Mouse (Mus musculus) ES-CJ7 (cell line): ENCODE results near the gene Dyrk1a.
A peak's percentile ranks its signal among the peaks of the same experiment; 100 is the strongest.

Experiments
- DNase-seq: peaks from one replicate; pipeline ENCODE4 v3.0.0; 2011; ENCODE audit warnings: low read depth, low spot score

The Dyrk1a gene

GRCm38 (mm10) chr16:94569229-94570176 lies at the start of gene Dyrk1a:
Dyrk1a (plus strand) TSS chr16:94570010.
- DNase-seq: peak; percentile 98

- no peak for DNase-seq
These were observed 46.0 kb upstream of the Dyrk1a start for GRCm38 (mm10) chr16:94523594-94524377.

DNA sequence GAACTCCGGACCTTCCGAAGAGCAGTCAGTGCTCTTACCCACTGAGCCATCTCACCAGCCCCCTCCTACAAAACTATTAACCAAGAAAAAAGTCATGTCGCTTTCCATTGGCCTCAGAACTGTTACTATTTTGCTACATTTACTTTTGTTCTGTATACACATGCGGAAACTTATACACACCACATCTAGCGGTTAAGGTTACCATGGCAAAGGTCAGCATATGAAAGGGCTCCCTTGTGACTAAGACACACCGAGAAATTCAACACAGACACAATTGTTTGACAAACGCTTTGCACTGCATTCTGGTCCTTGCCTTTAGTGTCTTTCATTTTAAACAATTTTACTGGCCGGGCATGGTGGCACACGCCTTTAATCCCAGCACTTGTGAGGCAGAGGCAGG lies 45.1 kb upstream of the Dyrk1a start:
- no peak for DNase-seq

- peak; percentile 25 for DNase-seq
These were observed 43.9 kb upstream of the Dyrk1a start for GRCm38 (mm10) chr16:94525955-94526343.

GRCm38 (mm10) chr16:94526344-94527151 lies 43.3 kb upstream of the Dyrk1a start, which contains the start of gene Vps26c:
Vps26c (minus strand) TSS chr16:94526830.
- DNase-seq: peak; percentile 97

DNA sequence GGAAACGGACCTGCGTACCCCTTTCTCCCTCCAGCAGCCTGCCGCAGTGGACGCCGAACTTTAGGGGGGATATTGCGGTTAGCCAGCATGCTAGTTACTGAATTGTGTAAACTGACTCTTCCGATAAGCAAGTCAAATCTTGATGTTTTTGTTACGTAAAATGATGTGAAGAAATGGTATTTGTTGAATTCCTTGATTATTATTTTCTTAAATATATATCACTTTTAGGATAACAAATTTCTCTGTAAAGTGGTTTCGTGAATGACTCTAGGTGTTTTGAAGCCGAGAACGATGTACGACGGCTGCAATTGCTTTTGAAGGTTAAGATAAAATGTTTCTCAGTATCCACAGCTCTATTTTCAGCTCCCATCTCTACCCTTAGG lies 42.7 kb upstream of the Dyrk1a start:
- no peak for DNase-seq

- DNase-seq: no peak
These were observed 42.3 kb upstream of the Dyrk1a start for GRCm38 (mm10) chr16:94527546-94527945.

GRCm38 (mm10) chr16:94531268-94531667 lies 38.5 kb upstream of the Dyrk1a start:
- DNase-seq: no peak

GRCm38 (mm10) chr16:94533679-94534078 lies 36.1 kb upstream of the Dyrk1a start:
- DNase-seq: no peak

DNA sequence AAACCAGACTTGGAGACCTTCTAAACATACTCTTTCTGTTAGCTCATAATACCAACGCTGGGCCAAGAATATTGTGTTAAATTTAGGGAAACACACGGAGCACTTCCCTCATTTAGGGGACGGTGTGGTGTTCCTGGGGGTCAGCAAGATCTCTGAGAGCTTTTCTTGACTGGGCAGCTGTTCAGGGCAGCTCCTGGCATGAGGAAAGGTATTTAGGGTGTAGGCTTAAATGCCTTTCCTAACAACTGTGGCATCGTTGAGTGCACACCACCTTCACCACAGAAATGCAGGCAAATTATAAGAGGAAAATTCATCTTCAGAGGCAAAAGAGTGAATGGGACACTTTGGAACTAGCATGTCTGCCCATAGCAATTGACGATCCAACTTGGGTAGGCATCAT lies 34.1 kb upstream of the Dyrk1a start:
- DNase-seq: no peak

GRCm38 (mm10) chr16:94536417-94537158 lies 33.2 kb upstream of the Dyrk1a start:
- no peak for DNase-seq

DNA sequence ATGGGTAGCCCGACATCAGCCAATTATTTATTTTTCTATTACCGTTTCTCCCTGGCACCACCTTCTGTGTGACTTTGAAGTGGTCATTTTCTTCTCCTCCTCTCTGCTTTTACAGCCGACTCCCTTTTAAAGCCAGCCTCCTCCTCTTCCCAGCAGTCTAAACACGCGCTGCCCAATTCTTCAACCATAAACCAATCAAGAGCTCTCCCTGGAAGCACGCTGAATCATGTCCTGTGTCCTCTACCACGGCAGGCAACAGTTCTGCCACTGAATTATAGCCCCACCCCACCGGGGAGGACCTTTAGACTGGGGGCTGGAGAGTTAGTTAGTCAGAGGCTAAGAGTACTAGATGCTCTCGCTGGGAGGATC lies 32.7 kb upstream of the Dyrk1a start:
- peak; percentile 58 for DNase-seq

- no peak for DNase-seq
These were observed 29.7 kb upstream of the Dyrk1a start for GRCm38 (mm10) chr16:94540140-94540539.

DNA sequence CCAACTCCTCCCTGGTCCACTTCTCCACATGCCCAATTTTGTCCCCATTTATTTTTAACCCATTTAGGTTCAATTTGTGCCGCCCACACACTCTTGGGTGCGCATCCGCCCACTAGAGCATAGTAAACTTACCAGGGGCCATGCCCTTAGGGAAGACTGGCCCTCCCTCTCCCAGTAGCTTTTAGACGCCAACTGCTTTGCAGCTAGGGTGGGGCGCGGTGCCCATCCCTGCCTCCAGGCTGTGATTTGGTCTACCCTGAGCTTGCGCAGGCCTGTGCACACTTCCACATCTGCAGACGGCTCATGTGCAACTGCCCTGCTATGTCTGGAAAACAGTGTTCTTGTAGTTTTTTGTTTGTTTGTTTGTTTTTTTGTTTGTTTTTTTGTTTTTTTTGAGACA lies 26.9 kb upstream of the Dyrk1a start:
- DNase-seq: peak; percentile 85

DNA sequence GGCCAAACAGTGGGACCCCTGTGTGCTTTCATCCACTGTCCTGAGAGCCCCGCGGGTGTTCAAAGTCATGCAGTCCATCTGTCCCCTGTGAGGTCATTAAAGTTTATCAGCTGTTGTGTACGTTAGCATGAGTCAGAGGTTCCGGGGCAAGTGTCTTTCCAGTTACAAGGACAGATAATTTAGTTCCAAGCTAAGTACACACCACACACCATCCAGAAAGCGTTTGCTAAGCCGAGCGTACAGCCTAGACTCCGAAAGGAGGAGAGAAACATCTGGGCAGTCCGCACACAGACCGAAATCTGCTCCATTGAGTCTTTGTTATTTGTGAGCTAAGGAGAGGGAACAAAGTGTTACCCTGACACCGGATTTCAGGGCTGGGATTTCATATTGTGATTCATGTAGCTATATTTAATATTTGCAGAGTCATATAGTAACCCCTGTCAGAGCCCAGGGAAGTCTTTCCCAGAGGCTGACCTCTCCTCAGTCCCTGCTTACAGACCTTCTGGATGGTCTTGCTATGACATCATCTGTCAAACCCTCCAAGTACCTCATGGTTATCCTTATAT lies 25.2 kb upstream of the Dyrk1a start:
- DNase-seq: no peak

DNA sequence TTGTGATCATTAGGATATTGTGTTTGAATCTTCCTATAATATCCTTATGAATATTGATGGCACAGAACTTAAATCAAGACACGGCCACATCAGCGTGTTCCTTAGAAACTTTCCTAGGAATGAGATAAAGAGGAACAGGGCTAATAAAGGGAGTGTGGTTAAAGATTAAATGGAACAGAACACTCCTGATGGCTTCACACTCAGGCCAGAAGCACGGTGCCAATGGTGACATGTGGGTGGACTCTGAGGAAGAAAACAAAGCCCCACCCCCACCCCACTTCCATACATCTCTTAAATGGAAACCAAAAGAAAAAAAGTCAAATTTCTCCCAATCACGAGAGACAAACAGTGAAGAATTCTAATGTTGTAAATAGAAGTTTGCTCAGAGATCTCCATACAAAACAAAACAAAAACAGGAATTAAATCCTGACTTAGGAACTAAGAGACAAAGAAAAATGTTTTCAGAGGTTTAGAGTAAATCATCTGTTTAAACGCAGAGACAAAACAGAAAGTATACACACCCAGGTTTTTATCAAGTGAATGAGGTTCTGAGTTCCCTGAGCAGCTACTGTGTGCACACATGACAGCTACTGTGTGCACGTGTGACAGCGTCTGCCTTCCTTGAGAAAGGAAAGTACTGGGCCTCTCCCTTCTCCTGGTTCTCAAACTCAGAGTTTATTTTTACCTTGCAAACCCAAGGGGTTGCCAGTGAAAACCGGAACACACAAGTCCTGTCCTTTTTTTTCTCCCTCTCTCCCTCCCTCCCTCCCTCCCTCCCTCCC lies 23.8 kb upstream of the Dyrk1a start:
- no peak for DNase-seq

- no peak for DNase-seq
These were observed 20.0 kb upstream of the Dyrk1a start for GRCm38 (mm10) chr16:94549813-94550212.

- DNase-seq: peak; percentile 96
These were observed 17.9 kb upstream of the Dyrk1a start for GRCm38 (mm10) chr16:94551934-94552333.

GRCm38 (mm10) chr16:94555346-94555745 lies 14.5 kb upstream of the Dyrk1a start:
- DNase-seq: no peak

- no peak for DNase-seq
These were observed 13.6 kb upstream of the Dyrk1a start for GRCm38 (mm10) chr16:94556228-94556627.
